Mouse (Mus musculus): Measurements from ENCODE around the gene Plcb3. TPM values are rescaled to one million over a fixed set of nuclear protein-coding genes. Genes with fewer than 3 reads are reported as not detected.
"Not testable (repeated sequence)": the region's sequence is repeated elsewhere in the genome, so short reads cannot be mapped to it uniquely, and the experiment has no call there.

Gene Plcb3
- total RNA-seq, 2 experiments from 2014 or later: 16.2 to 16.8 TPM

GRCm38 (mm10) chr19:6924461-6925306, 51.6 kb downstream of the Plcb3 start:
- intact Hi-C loops (cut with DNase I): loop anchor here (1.0 to 2.0 kb wide), 3 partner anchors 16 to 96 kb away; partner anchors contain the start of gene Bad
- peak; percentile 89 to 93 for DNase-seq

- intact Hi-C loops (cut with DNase I): loop anchor here (2.0 kb wide), 1 partner anchor 56 kb away; no protein-coding TSS in a partner anchor
- no peak for DNase-seq
These were observed 53.2 kb downstream of the Plcb3 start for GRCm38 (mm10) chr19:6922901-6923735.

DNA sequence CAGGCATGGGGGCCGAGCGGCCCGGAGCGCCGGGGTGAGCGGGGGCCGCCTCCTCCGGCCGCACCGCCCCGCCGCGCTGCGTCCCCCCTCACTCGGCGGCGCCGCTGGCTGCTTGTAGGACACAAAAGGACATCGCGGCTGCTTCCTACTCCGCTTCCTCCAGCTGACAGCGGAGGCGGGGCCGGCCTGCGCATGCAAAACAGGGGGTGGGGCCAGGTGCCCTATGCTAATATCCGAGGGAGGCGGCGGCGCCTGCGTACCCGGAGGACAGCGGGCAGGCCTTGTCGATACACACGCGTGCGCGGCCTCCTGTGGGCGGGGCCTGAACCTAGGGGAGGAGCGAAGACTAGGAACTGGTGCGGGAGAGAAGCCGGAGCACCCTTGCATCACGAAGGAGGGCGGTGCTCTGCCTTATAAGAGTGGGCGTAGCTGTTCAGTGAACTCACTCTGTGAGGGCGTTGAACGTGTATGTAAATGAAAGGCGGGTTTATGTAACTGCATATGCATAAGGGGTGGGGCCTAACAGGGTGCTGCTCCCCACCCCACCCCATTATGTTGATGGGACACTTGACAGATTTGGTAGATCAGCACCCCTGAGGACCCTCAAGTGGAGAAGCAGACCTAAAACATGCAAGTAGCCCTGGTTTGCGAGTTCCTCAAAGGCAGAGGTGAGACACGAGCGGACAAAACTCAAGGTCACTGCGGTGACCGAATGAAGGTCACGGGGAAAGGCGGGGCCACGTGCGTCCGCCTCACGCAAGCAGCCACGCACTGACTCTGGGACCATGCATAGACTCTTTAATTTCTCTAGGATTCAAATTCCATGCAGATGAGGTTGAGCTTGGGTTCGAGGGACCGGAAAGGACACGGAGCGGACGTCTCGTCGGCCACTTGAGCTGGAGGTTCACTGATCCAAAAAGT, 54.4 kb downstream of the Plcb3 start, which contains the start of gene Esrra:
Esrra (minus strand) TSS at position 167 of the 921 bp plus-strand sequence.
- peak; percentile 100 for DNase-seq
- intact Hi-C loops (cut with DNase I): loop anchor here (2.0 kb wide), 1 partner anchor 57 kb away; no protein-coding TSS in a partner anchor

- DNase-seq: peak in 1 of 2 experiments; percentile 54
- intact Hi-C loops (cut with DNase I): no loop called here
These were observed 55.3 kb downstream of the Plcb3 start for GRCm38 (mm10) chr19:6920741-6921636.

GRCm38 (mm10) chr19:6919876-6920740, 56.2 kb downstream of the Plcb3 start:
- DNase-seq: peak in 1 of 2 experiments; percentile 43
- intact Hi-C loops (cut with DNase I): no loop called here

DNA sequence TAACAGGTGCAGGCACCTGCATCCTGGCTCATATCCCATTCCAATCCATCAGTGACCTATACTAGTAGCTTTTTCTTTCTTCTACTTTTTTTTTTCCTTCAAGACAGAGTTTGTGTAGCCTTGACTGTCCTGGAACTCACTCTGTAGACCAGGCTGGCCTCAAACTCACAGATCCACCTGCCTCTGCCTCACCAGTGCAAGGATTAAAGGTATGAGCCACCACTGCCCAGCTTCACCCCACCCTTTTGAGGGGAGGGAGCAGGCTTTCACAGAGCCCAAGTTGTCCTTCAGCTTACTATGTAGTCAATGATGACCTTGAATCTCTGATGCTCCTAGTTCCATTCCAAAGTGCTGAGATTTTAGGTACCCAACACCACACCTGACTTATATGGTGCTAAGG, 56.8 kb downstream of the Plcb3 start:
- DNase-seq: no peak
- intact Hi-C loops (cut with DNase I): no loop called here

DNA sequence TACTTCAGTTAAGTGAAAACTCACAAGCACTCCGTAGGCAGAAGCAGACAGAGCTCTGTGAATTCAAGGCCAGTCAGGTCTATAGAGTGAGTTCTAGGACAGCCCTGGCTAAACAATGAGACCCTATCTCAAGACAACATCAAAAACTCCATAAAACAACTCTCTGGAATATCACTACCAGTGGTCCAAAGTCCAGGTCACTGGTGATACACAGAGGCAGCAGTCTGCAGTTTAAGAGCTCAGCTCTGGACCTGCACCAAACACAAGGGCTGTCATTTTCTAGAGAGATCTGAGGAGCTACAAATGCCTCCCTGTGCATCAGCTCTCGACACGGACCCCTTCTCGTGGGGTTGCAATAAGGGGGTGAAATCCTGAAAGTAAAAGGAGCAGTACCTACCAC, 57.9 kb downstream of the Plcb3 start:
- intact Hi-C loops (cut with DNase I): no loop called here
- no peak for DNase-seq

DNA sequence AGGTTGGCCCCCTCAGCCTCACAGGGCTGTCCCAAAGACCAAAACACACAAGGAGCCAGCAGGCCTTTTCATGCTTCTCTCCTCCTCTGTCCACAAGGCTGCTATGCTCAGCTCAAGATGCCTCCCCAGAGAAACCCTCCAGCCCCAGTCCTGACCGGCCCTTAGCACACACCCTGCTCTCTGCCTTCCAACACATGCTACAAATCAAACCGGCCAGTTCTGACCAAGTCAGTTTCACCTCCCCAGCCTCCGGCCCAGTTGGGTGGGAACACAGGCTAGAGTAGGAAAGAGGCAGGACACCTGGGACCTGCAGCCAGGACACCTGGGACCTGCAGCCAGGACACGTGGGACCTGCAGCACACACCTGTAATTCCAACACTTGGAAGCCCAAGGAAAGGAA, 59.8 kb downstream of the Plcb3 start:
- DNase-seq: no peak
- intact Hi-C loops (cut with DNase I): no loop called here

GRCm38 (mm10) chr19:6915276-6915675, 61.0 kb downstream of the Plcb3 start:
- intact Hi-C loops (cut with DNase I): no loop called here
- no peak for DNase-seq

DNA sequence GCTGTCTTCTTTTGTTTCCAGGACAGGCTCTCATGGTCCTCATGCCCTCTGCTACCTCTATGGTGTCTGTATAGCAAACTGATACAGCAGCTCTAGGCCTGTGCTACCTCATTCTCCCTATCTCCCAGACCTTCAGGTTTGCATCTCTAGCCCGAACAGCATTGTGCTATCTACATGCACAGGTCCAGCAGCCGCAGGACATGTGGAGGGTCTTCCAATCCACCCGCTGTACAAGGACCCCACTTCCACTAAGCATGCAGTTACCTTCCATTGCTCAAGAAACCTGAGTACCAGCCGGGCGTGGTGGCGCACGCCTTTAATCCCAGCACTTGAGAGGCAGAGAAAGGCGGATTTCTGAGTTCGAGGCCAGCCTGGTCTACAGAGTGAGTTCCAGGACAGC, 61.7 kb downstream of the Plcb3 start:
- intact Hi-C loops (cut with DNase I): no loop called here
- no peak for DNase-seq

GRCm38 (mm10) chr19:6913991-6914390, 62.3 kb downstream of the Plcb3 start:
- intact Hi-C loops (cut with DNase I): no loop called here
- peak; percentile 52 to 70 for DNase-seq

GRCm38 (mm10) chr19:6913036-6913435, 63.2 kb downstream of the Plcb3 start:
- intact Hi-C loops (cut with DNase I): no loop called here
- DNase-seq: no peak

DNA sequence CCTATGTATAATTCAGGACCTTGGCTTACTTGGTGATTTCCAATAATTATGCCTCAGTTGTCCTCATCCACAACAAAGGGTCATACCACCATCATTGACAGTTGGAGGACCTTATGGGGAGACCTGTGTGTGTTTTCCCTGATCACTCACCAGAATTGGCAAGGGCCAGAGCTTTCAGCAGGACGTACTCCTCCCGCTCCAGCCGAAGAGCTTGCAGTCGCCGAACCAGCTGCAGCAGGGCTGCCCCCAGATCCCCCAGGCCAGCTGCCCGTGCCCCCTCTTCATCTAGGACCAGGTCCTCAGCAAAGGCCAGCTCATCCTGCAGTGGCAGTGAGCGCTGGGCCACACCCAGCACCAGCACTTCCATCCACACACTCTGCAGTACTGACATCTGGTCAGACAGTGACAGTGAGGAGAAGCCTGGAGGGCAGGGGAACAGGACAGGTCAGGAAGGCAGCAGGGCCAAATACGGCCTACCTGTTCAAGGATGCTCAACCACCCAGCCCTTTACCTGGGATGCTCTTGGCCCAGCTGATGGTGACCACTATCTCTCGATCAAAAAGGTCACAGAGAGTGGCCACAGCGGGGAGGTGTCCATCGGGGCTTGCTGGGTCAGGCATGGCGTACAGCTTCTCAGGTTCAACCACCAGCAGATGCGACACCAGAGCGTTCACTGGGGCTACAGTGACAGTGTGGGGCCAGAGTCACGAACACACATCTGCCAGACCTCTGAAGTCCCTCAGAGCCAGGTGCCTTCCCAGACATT, 63.9 kb downstream of the Plcb3 start:
- DNase-seq: no peak
- intact Hi-C loops (cut with DNase I): no loop called here

- DNase-seq: no peak
- intact Hi-C loops (cut with DNase I): no loop called here
These were observed 64.9 kb downstream of the Plcb3 start for GRCm38 (mm10) chr19:6911101-6912074.

DNA sequence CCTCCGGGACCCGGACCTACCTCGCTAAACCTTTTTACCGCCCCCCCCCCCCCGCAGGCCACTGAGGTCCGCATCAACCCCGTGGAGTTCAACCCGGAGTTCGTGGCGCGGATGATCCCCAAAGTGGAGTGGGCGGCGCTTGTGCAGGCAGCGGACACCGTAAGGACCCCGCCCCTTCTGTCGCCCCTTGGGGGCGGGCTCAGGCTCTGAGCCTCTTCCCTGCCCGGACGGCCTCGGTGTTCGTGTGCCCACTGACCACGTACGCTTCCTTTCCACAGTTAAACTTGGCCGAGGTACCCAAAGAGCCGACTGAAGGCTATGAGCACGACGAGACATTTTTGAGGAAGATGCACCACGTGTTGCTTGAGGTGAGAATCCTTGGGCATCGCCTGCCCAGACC, 66.0 kb downstream of the Plcb3 start:
- intact Hi-C loops (cut with DNase I): not testable (repeated sequence)
- peak; percentile 58 to 67 for DNase-seq
